Mouse (Mus musculus) myocyte (in vitro differentiated cells): Measurements from ENCODE around the gene Serpina3m. TPM values are rescaled to one million over a fixed set of nuclear protein-coding genes. Genes with fewer than 3 reads are reported as not detected.

ENCODE experiments used
- H3K27me3 ChIP-seq: one replicate; pipeline ENCODE4 v1.6.1; 2011; ENCODE audit not compliant: control insufficient read depth, insufficient read depth, insufficient read length
- H3K36me3 ChIP-seq: one replicate; pipeline ENCODE4 v1.6.1; 2011; ENCODE audit not compliant: control insufficient read depth, insufficient read depth
- H3K4me2 ChIP-seq: one replicate; pipeline ENCODE4 v1.6.1; 2011; ENCODE audit warnings: low read depth, control low read depth
- H3K4me3 ChIP-seq: one replicate; pipeline ENCODE4 v1.5.1; 2011; ENCODE audit warnings: mild to moderate bottlenecking, control low read depth, moderate library complexity
- H3K79me2 ChIP-seq: one replicate; pipeline ENCODE4 v1.6.1; 2011; ENCODE audit not compliant: control insufficient read depth, insufficient read depth
- H3ac ChIP-seq: one replicate; pipeline ENCODE4 v1.6.1; 2011; ENCODE audit not compliant: control insufficient read depth, insufficient read length
- CEBPB ChIP-seq: IDR thresholded peaks from 2 replicates; pipeline ENCODE4 v1.6.1; 2011; ENCODE audit warnings: mild to moderate bottlenecking, moderate library complexity; ENCODE audit not compliant: poor library complexity, insufficient read depth, severe bottlenecking
- E2F4 ChIP-seq: IDR thresholded peaks from one replicate; pipeline ENCODE4 v1.6.1; 2011; ENCODE audit warnings: mild to moderate bottlenecking, control low read depth, moderate library complexity; ENCODE audit not compliant: insufficient read depth
- MAX ChIP-seq: IDR thresholded peaks from one replicate; pipeline ENCODE4 v1.6.1; 2011; ENCODE audit warnings: low read depth, mild to moderate bottlenecking, control low read depth
- MYOD1 ChIP-seq, 3 experiments: IDR thresholded peaks; one replicate each; pipeline ENCODE4 v1.6.1; 2011; ENCODE audit warnings: control low read depth in 2 of 3, low read depth in 2 of 3, mild to moderate bottlenecking in 2 of 3, moderate library complexity in 1 of 3; ENCODE audit not compliant: insufficient read length in 2 of 3, control insufficient read depth in 1 of 3
- MYOG ChIP-seq, 3 experiments: IDR thresholded peaks; one replicate each; pipeline ENCODE4 v1.6.1; 2011; ENCODE audit warnings: control low read depth in 2 of 3, low read depth in 2 of 3, mild to moderate bottlenecking in 2 of 3; ENCODE audit not compliant: insufficient read length in 2 of 3, control insufficient read depth in 1 of 3, insufficient read depth in 1 of 3
- POLR2A ChIP-seq: IDR thresholded peaks from one replicate; pipeline ENCODE4 v1.6.1; 2011; ENCODE audit warnings: low read depth, mild to moderate bottlenecking, control low read depth, moderate library complexity; ENCODE audit not compliant: insufficient read length
- POLR2AphosphoS2 ChIP-seq: IDR thresholded peaks from one replicate; pipeline ENCODE4 v1.6.1; 2011; ENCODE audit warnings: low read depth, control low read depth; ENCODE audit not compliant: insufficient read length
- REST ChIP-seq: IDR thresholded peaks from one replicate; pipeline ENCODE4 v1.6.1; 2011; ENCODE audit warnings: mild to moderate bottlenecking, control low read depth, moderate library complexity; ENCODE audit not compliant: insufficient read depth, insufficient read length
- SRF ChIP-seq: IDR thresholded peaks from one replicate; pipeline ENCODE4 v1.6.1; 2011; ENCODE audit warnings: low read depth; ENCODE audit not compliant: control insufficient read depth, insufficient read length
- TCF12 ChIP-seq: IDR thresholded peaks from one replicate; pipeline ENCODE4 v1.6.1; 2011; ENCODE audit warnings: mild to moderate bottlenecking, control low read depth; ENCODE audit not compliant: poor library complexity, insufficient read depth, severe bottlenecking
- TCF3 ChIP-seq: IDR thresholded peaks from one replicate; pipeline ENCODE4 v1.6.1; 2011; ENCODE audit warnings: low read depth, control low read depth; ENCODE audit not compliant: insufficient read length
- USF1 ChIP-seq: IDR thresholded peaks from one replicate; pipeline ENCODE4 v1.6.1; 2011; ENCODE audit warnings: low read depth, mild to moderate bottlenecking, control low read depth, moderate library complexity
- polyA plus RNA-seq: library from polyadenylated mRNA; unstranded; fragments of >200 nt; fragmentation: generic; extraction: Trizol; gene quantifications from one replicate; pipeline ENCODE4 v1.2.1, GENCODE M21; 2012; ENCODE audit warnings: missing spikeins

Serpina3m gene
- polyA plus RNA-seq, 1 experiment: not detected

GRCm38 (mm10) chr12:104415625-104416315 is 77.5 kb downstream of the Serpina3m start:
- H3K4me2 ChIP-seq: peak overlapping the region; percentile 49
- TF ChIP-seq POLR2A: no peak
- TF ChIP-seq MYOG (IDR thresholded peaks at IDR 0.05; ENCODE audit: control insufficient read depth in 1 of 3, insufficient read depth in 1 of 3, insufficient read length in 2 of 3, low read depth in 2 of 3): no peak
- TF ChIP-seq E2F4: no peak
- TF ChIP-seq TCF3: no peak
- no peak for TF ChIP-seq TCF12
- no peak for TF ChIP-seq REST
- no peak for TF ChIP-seq SRF
- no peak for TF ChIP-seq POLR2AphosphoS2
- peak; percentile 52; the same call in 1 of the 2 replicates for TF ChIP-seq CEBPB
- peak; percentile 64 for TF ChIP-seq USF1
- TF ChIP-seq MAX: no peak
- peak in 2 of 3 experiments; percentile 11 to 16 for TF ChIP-seq MYOD1 (IDR thresholded peaks at IDR 0.05; ENCODE audit: control insufficient read depth in 1 of 3, insufficient read length in 2 of 3, low read depth in 2 of 3)

GRCm38 (mm10) chr12:104418340-104419135 is 80.3 kb downstream of the Serpina3m start:
- no peaks in the 10 kb centered on the region for H3K27me3 ChIP-seq
- H3K79me2 ChIP-seq: no peaks in the 10 kb centered on the region
- TF ChIP-seq TCF12 (no peak), SRF (no peak), REST (no peak), MYOD1 (IDR thresholded peaks at IDR 0.05; ENCODE audit: control insufficient read depth in 1 of 3, insufficient read length in 2 of 3, low read depth in 2 of 3) (no peak), POLR2A (no peak), USF1 (no peak), E2F4 (no peak), CEBPB (no peak), TCF3 (no peak), MYOG (IDR thresholded peaks at IDR 0.05; ENCODE audit: control insufficient read depth in 1 of 3, insufficient read depth in 1 of 3, insufficient read length in 2 of 3, low read depth in 2 of 3) (no peak), POLR2AphosphoS2 (no peak), MAX (no peak)
- H3K36me3 ChIP-seq: no peaks in the 10 kb centered on the region
- no peak overlapping the region for H3K4me3 ChIP-seq
- H3K4me2 ChIP-seq: no peak overlapping the region
- no peak overlapping the region for H3ac ChIP-seq

More at GRCm38 (mm10) chr12:104415625-104416315, 77.5 kb downstream of the Serpina3m start:
- Histone ChIP-seq H3K36me3 (no peaks in the 10 kb centered on the region), H3K4me3 (no peak overlapping the region), H3ac (no peak overlapping the region), H3K79me2 (no peaks in the 10 kb centered on the region), H3K27me3 (no peaks in the 10 kb centered on the region)

- no peak for TF ChIP-seq CEBPB
- TF ChIP-seq E2F4: no peak
- TF ChIP-seq MYOD1 (IDR thresholded peaks at IDR 0.05; ENCODE audit: control insufficient read depth in 1 of 3, insufficient read length in 2 of 3, low read depth in 2 of 3): no peak
- no peak for TF ChIP-seq POLR2AphosphoS2
- no peak for TF ChIP-seq USF1
- Histone ChIP-seq H3ac (no peak overlapping the region), H3K4me2 (no peak overlapping the region), H3K27me3 (no peaks in the 10 kb centered on the region), H3K36me3 (no peaks in the 10 kb centered on the region), H3K79me2 (no peaks in the 10 kb centered on the region), H3K4me3 (no peak overlapping the region)
Measured at GRCm38 (mm10) chr12:104419136-104419462, 80.8 kb downstream of the Serpina3m start.

- Histone ChIP-seq H3K36me3 (no peaks in the 10 kb centered on the region), H3K79me2 (no peaks in the 10 kb centered on the region), H3ac (no peak overlapping the region), H3K4me3 (no peak overlapping the region), H3K4me2 (no peak overlapping the region), H3K27me3 (peaks cover 4% of the 10 kb centered on the region)
- TF ChIP-seq SRF (no peak), MAX (no peak), MYOD1 (IDR thresholded peaks at IDR 0.05; ENCODE audit: control insufficient read depth in 1 of 3, insufficient read length in 2 of 3, low read depth in 2 of 3) (no peak), TCF3 (no peak), CEBPB (no peak), POLR2A (no peak), POLR2AphosphoS2 (no peak), TCF12 (no peak), REST (no peak), E2F4 (no peak), USF1 (no peak), MYOG (IDR thresholded peaks at IDR 0.05; ENCODE audit: control insufficient read depth in 1 of 3, insufficient read depth in 1 of 3, insufficient read length in 2 of 3, low read depth in 2 of 3) (no peak)
Measured at GRCm38 (mm10) chr12:104422615-104423392, 84.5 kb downstream of the Serpina3m start.
